Mouse (Mus musculus) liver, adult 2 months (tissue): ENCODE data around the gene Slc25a30. TPM values are rescaled to one million over a fixed set of nuclear protein-coding genes. Genes with fewer than 3 reads are reported as not detected.

Experiments
- DNase-seq: peaks from one replicate; pipeline ENCODE4 v3.0.0-alpha.2; 2011; ENCODE audit warnings: low read depth, low spot score; ENCODE audit errors: extremely low read depth
- H3K27ac ChIP-seq: fragments of 200-500 bp; replicated peaks from 2 replicates; pipeline ENCODE4 v1.5.1; 2012; ENCODE audit warnings: low read depth, mild to moderate bottlenecking, control low read depth, inconsistent platforms, low read length; ENCODE audit not compliant: insufficient read depth
- H3K27me3 ChIP-seq: fragments of 200-500 bp; 2 replicates; pipeline ENCODE4 v1.6.1; 2012; ENCODE audit warnings: mild to moderate bottlenecking, moderate library complexity, low read length, inconsistent platforms; ENCODE audit not compliant: control insufficient read depth, insufficient read depth
- H3K36me3 ChIP-seq: fragments of 200-500 bp; 2 replicates; pipeline ENCODE4 v1.6.1; 2012; ENCODE audit warnings: low read length, inconsistent platforms; ENCODE audit not compliant: control insufficient read depth, insufficient read depth
- H3K4me1 ChIP-seq: fragments of 200-500 bp; 2 replicates; pipeline ENCODE4 v1.6.1; 2011; ENCODE audit warnings: low read length; ENCODE audit not compliant: control insufficient read depth, insufficient read depth
- H3K4me3 ChIP-seq: fragments of 200-500 bp; 2 replicates; pipeline ENCODE4 v1.5.1; 2011; ENCODE audit warnings: low read depth, mild to moderate bottlenecking, control low read depth, low read length, moderate library complexity; ENCODE audit not compliant: insufficient read depth
- H3K79me2 ChIP-seq: fragments of 200-500 bp; 2 replicates; pipeline ENCODE4 v1.6.1; 2012; ENCODE audit warnings: inconsistent platforms, mild to moderate bottlenecking, low read length, moderate library complexity; ENCODE audit not compliant: control insufficient read depth, insufficient read depth
- H3K9ac ChIP-seq: fragments of 200-500 bp; 2 replicates; pipeline ENCODE4 v1.6.1; 2012; ENCODE audit warnings: low read depth, mild to moderate bottlenecking, control low read depth, inconsistent platforms, low read length
- CTCF ChIP-seq: fragments of 200-500 bp; IDR thresholded peaks from 2 replicates; pipeline ENCODE4 v1.5.1; 2011; ENCODE audit warnings: low read depth, low read length, control low read depth
- POLR2A ChIP-seq: fragments of 200-500 bp; IDR thresholded peaks from 2 replicates; pipeline ENCODE4 v1.6.1; 2011; ENCODE audit warnings: low read length, control low read depth; ENCODE audit not compliant: insufficient read depth; ENCODE audit errors: extremely low read depth
- WGBS: fragments of 180-500 bp; shearing (Covaris S2); methylation state at CpG from one replicate; pipeline ENCODE4 v1.1.7; 2018; 5-methylcytosine and 5-hydroxymethylcytosine counted together
- polyA plus RNA-seq: library from polyadenylated mRNA; depleted of rRNA; stranded (reverse); fragments of >200 nt; gene quantifications from 2 replicates; pipeline ENCODE4 v1.2.3, GENCODE M21; 2012
- total RNA-seq: library from RNA; depleted of rRNA; stranded (reverse); fragments of >200 nt; gene quantifications from 2 replicates; pipeline ENCODE4 v1.2.3, GENCODE M21; 2014

Gene Slc25a30
- total and polyA plus RNA-seq, 2 experiments, result 14.8 to 17.4 TPM

- Histone ChIP-seq H3K27me3 (no peaks in the 10 kb centered on the region), H3K4me3 (no peak overlapping the region)
- WGBS, result 40% methylated on average over 2 of the region's 2 CpGs
Observed at GRCm38 (mm10) chr14:75757821-75758220, 29.0 kb downstream of the Slc25a30 start.

GRCm38 (mm10) chr14:75756971-75757370 is 29.9 kb downstream of the Slc25a30 start:
- WGBS, result 79% methylated on average over 6 of the region's 6 CpGs
- Histone ChIP-seq H3K79me2 (peaks cover 17% of the 10 kb centered on the region; the same call in 1 of the 2 replicates), H3K27me3 (no peaks in the 10 kb centered on the region), H3K27ac (no peak overlapping the region), H3K4me3 (no peak overlapping the region), H3K4me1 (peaks cover 12% of the 10 kb centered on the region), H3K36me3 (peaks cover 14% of the 10 kb centered on the region), H3K9ac (no peak overlapping the region)
- no peak for DNase-seq
- no peak for TF ChIP-seq CTCF
- no peak for TF ChIP-seq POLR2A

More at GRCm38 (mm10) chr14:75757821-75758220, 29.0 kb downstream of the Slc25a30 start:
- DNase-seq, result peak; percentile 66
- no peak for TF ChIP-seq CTCF
- H3K79me2 ChIP-seq, result peaks cover 12% of the 10 kb centered on the region; the same call in 1 of the 2 replicates
- no peak overlapping the region for H3K9ac ChIP-seq
- peaks cover 5% of the 10 kb centered on the region; the same call in 1 of the 2 replicates for H3K4me1 ChIP-seq
- H3K27ac ChIP-seq, result no peak overlapping the region
- peaks cover 23% of the 10 kb centered on the region for H3K36me3 ChIP-seq

GRCm38 (mm10) chr14:75753991-75754817 is 32.6 kb downstream of the Slc25a30 start, which contains the start of gene Cog3:
Cog3 (minus strand) TSS chr14:75754517.
- peak within 1 kb of the TSS; percentile 81 for H3K27ac ChIP-seq
- no peaks in the 10 kb centered on the region for H3K27me3 ChIP-seq
- H3K4me1 ChIP-seq, result peaks cover 14% of the 10 kb centered on the region
- DNase-seq, result peak; percentile 86
- peak within 1 kb of the TSS; percentile 97 for H3K4me3 ChIP-seq
- peaks cover 29% of the 10 kb centered on the region; the same call in 1 of the 2 replicates for H3K79me2 ChIP-seq
- H3K9ac ChIP-seq, result peak within 1 kb of the TSS; percentile 90
- peak; percentile 27 for TF ChIP-seq CTCF
- TF ChIP-seq POLR2A, result peak; percentile 59
- under 1% methylated on average over 77 of the region's 78 CpGs for WGBS
- H3K36me3 ChIP-seq, result no peaks in the 10 kb centered on the region

- Histone ChIP-seq H3K4me3 (no peak overlapping the region), H3K4me1 (peaks cover 14% of the 10 kb centered on the region), H3K79me2 (peaks cover 37% of the 10 kb centered on the region; the same call in 1 of the 2 replicates), H3K36me3 (no peaks in the 10 kb centered on the region), H3K27me3 (no peaks in the 10 kb centered on the region), H3K27ac (no peak overlapping the region), H3K9ac (peak overlapping the region; percentile 58; the same call in 1 of the 2 replicates)
- 14% methylated on average over 8 of the region's 8 CpGs for WGBS
- DNase-seq, result peak; percentile 16
- TF ChIP-seq POLR2A (no peak), CTCF (no peak)
Observed at GRCm38 (mm10) chr14:75753206-75753605, 33.6 kb downstream of the Slc25a30 start.

GRCm38 (mm10) chr14:75751040-75751439 is 35.8 kb downstream of the Slc25a30 start:
- H3K79me2 ChIP-seq, result peaks cover 37% of the 10 kb centered on the region; the same call in 1 of the 2 replicates
- H3K9ac ChIP-seq, result no peak overlapping the region
- H3K27me3 ChIP-seq, result no peaks in the 10 kb centered on the region
- WGBS, result 82% methylated on average over 4 of the region's 4 CpGs
- DNase-seq, result no peak
- H3K4me1 ChIP-seq, result peaks cover 14% of the 10 kb centered on the region
- H3K27ac ChIP-seq, result no peak overlapping the region
- TF ChIP-seq POLR2A (no peak), CTCF (no peak)
- H3K36me3 ChIP-seq, result peaks cover 8% of the 10 kb centered on the region
- H3K4me3 ChIP-seq, result no peak overlapping the region

GRCm38 (mm10) chr14:75749123-75749522 is 37.7 kb downstream of the Slc25a30 start:
- WGBS, result 95% methylated on average over 4 of the region's 4 CpGs
- no peak for DNase-seq
- peaks cover 14% of the 10 kb centered on the region for H3K4me1 ChIP-seq
- peaks cover 36% of the 10 kb centered on the region; the same call in 1 of the 2 replicates for H3K79me2 ChIP-seq
- H3K36me3 ChIP-seq, result peaks cover 11% of the 10 kb centered on the region
- H3K9ac ChIP-seq, result no peak overlapping the region
- no peak overlapping the region for H3K27ac ChIP-seq
- H3K4me3 ChIP-seq, result no peak overlapping the region
- H3K27me3 ChIP-seq, result no peaks in the 10 kb centered on the region
- no peak for TF ChIP-seq CTCF
- no peak for TF ChIP-seq POLR2A
